Mouse (Mus musculus) kidney, adult 18-20 months (tissue): Measurements from ENCODE around the gene 0610030E20Rik.

Experiments
- DNase-seq: peaks from one replicate; pipeline ENCODE4 v3.0.0; 2021

The 0610030E20Rik gene

DNA sequence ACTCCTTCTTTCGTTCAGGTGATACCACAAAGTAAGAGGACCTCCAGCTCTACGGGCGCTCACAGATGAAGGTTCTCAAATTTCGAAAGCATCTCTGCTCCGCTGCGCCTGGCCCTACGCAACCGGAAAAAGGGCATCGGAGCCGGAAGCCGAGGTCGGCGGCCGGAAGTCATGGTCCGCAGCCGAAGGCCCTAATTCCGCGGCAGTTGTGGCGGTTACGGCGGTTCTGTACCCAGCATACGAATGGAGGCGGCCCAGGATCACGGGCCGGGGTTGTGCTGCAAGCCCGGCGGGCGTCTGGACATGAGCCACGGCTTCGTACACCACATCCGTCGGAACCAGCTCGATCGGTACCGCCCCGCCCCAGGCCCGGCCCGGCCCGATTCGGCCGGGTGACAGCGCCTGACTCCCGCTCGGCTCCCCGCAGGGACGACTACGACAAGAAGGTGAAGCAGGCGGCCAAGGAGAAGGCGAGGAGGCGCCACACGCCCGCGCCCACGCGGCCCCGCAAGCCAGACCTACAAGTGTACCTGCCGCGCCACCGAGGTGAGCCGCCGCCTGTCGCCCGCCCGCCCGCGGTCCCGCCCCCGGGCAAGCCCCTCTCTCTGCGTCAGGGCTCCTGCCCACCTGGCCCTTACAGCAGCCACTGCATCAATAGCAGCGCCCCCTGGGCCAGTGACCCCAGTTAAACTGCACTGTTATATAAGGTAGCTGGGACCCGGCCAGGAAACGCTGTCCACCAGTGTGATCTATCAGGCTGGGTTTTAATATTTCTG, at the start of gene 0610030E20Rik:
TSS of gene 0610030E20Rik (plus strand) at position 152 of the 776 bp plus-strand sequence.
- DNase-seq = peak; percentile 86

DNA sequence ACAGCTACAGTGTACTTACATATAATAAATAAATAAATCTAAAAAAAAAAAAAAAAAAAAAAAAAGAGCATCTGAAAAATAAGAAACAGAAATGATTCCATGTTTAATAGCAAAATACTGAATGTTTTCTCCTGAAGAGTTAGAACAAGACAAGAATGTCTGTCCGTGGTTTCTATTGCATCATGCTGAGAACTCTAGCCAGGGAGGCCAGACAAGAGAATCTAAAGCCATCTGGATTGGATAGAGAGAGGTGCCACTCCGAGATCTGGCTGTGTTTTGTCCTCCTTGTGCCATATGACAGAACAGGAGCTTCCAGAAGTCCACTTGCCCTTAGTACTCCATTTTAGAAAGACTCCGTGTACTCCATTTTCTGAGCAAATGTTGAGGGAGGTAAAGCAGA, 49.3 kb upstream of the 0610030E20Rik start:
- DNase-seq = no peak

DNA sequence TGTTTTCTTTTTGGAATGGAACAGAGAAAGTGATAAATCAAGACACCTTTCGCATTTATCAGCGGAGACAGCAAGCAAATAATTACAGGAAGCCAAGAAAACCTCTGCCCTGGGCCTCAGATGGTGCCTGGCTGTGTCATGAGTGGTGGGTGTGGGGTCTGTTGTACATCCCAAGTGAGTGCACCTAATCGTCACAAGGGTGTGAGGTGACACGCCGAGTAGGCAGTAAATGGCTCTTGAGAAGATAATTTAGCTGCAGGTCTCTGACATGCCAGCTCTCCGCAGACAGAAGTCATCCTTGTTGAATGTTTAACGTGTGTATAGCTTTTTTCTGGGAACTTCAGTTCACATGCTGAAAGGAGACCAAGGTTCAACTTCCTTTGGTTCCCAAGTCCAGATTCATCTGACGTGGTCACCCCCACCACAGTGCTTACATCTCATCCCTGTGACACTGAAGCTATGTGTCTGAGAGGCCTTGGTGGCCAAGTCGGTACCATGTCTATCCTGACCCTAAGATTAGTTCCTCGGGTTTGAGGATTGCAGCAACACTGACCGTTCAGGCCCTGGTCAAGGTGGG, 44.7 kb upstream of the 0610030E20Rik start:
- peak; percentile 63 for DNase-seq

DNA sequence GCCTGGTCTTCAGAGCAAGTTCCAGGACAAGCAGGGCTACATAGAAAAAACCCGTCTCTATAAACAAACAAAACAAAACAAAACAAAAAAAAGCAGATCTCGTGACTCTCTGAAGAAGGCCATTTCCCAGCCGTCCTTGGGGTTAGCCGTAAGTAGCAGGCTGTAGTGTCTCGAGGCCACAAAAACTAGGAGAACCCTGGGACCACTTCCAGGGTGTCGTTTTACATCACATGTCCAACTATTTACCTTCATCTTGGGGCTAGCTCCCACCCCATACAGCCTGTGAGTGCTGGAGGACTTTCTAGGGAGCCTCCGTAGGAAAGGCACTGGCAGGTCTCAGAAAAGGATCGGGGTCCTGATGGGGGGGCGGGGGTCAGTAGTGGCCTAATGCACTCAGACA, 43.6 kb upstream of the 0610030E20Rik start:
- no peak for DNase-seq

DNA sequence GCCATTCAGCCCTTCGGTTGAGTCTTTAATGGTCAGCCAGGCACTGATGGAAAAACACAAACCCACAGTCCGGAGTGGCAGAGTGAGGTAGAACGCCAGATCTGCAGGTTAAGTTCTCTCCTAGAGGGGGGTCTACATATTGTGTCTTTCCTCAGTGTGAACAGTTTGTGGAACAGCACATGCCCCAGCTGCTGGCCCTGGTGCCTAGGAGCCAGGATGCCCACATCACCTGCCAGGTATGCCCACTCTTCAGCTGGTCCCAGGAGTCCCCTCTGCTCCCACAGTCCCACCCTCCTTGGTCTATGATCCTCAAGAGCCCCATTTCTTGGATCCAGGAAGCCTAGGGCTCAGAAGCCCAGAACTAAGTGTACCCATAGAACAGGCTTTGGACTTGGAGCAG, 34.9 kb upstream of the 0610030E20Rik start:
- no peak for DNase-seq

DNA sequence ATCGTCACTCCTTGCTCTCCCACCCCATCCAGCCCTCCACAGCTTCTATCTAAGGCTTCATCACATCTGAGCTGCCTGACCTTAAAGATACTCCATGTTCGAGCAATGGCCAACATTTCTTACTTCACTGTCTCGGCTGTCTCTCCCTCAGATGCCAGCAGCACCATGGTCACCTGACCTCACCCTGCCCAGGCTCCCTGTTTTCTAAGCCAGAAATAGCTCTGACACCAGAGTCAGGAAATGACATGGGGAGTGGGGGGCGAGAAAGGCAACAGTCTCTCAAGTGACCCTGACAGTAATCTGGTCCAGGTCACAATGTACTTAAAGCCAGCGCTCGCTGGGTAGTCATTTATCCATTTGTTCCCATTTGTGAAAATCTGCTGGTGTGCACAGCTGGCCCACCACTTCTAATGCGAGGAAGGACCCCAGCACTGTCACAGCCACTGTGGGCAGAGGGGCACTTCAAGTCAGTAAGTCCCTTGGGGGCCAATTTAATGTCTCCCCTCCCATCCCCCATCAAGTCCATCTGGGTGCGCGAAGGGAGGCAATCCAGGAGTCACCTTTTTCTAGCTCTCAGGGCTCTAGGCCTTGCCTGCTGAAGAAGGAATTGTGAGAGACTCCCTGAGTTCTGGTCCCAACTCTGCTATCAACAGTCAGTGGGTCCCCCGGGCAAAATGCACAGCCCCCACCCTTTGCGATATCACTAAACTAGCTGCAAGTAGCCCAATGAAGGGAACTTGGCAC, 33.8 kb upstream of the 0610030E20Rik start:
- DNase-seq = no peak

DNA sequence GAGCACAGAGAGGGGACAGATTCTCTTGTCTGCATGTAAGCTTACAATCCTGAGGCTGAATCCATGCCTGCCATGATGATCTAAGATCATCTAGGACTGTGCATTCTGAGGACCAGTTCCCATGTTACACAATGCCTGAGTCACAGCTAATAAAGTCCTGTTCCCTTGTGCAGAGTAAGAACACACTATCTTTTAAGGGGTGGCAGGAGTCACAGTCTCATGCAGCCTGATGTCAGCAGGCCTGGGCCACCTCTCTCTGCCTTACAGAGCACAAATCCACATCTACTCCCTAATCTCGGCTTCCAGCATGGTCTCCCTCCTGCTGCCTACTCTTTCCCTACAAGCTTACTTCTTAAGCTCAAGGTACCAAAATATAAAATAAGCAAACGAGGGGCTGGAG, 31.7 kb upstream of the 0610030E20Rik start:
- no peak for DNase-seq

DNA sequence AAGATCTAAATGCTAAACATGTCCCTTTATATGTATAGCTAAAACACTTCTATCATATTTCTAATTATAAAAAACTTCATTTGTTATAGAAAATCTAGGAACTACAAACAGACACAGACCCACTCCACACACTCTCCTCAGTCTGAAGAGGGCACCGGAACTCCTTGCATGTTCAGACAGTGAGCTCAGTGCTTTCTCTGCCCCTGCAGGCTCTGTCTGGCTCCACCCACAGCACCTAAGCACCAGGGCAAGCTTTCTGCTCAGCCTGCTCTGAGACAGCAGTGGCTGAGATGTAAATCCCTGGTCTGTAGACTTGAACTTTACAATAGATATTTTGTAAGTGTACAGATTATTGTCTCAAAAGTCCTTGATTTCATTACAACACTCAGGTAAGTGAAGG, 31.1 kb upstream of the 0610030E20Rik start:
- DNase-seq = no peak

DNA sequence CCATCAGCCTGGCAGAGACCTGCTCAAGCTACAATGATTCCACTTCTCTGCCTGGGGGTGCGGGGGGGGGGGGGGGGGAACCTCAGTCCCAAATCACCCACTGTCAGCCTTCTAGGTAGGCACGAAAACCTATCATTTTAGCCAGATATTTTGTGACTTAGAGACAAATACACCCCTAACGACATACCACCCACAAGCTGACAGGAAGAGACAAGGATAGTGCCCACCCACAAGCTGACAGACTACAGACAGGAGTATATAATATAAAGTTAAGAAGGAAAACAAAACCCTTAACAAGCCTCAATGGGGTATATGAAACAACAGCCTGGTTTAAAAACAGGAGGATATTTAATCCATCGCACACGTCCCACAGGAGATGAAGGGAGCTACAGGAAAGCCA, 28.7 kb upstream of the 0610030E20Rik start:
- no peak for DNase-seq

DNA sequence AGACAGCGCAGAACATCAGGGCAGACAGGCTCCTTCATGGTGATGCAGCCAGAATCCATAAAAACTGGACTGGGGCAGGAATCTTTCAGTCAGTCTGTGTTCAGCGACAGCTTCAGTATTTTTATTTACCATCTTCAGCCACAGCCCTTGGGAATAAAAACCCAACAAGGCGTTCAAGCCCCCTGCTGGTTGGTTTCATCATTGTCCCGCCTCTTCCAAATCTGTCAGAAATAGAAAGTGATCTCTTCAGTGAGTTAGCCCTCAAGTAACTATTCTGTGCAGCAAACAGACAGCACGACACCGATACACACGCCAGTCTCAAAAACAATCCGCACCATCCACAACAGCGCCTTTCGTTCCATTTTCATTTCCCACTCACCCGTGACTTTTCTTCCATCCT, 28.1 kb upstream of the 0610030E20Rik start:
- DNase-seq = peak; percentile 56

DNA sequence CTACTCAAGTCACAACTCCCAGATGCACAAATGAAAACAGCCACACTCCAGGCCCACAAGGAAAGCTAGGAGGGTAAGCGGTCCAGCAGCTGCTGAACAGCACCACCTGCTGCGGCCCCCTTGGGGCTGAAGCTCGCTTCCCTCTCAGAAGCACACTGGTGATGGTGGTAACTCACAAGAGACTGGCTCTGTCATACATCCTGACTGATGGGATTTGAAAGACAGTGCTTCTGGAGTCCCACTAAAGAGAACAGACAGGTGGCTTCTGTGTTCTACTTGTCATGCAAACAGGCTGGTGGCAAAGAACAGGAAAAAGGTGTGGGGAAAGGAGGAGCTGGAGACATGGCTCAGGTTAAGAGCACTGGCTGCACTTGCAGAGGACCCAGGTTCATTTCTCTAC, 24.2 kb upstream of the 0610030E20Rik start:
- no peak for DNase-seq

DNA sequence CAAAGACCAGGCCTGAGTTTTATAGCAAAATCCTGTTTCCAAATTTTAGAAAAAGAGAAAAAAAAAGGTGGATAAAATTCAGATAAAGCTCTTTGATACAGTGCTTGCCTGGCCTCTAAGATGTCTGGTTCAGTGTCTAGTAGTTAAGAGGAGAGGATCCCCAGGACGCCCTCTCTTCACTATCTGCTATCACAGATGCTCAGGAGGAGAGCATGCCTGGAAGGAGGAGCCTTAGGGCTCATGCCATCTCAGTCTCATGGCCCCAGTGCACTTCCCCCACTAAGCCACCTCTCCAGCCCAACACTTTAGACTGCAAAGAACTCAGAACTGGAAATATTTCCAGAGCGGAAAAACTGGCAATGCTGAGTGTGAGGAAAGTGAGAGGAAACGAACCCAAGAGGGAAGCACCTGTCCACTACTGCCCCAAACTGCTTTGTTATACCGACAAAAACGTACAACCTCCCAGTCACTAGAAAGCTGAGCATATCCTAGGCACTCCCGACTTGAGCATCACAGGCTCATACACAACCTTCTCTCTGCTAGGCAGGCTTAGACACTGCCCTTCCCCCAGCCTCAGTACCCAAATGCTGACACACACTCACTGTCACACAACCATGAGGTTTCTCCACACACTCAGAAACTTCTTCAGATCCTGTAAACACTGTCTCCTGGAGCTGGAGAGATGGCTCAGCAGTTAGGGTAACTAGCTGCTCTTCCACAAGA, 23.2 kb upstream of the 0610030E20Rik start:
- DNase-seq = no peak

DNA sequence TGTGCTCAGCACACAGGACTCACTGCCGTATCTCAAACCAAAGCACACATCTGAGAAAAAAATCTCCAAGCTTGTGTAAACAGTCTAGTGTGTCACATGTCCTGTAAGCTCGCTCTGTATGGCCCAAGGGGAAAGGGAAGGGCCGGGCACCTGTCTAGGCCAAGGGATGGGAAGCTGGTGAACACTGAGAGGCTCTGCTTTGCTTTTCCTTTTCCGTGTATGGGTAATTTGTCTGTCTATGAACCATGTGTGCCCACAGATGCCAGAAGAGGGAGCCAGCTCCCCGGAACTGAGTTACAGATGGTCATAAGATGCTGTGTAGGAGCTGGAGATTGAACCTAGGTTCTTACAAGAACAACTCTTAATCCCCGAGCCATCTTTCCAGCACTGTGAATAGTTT, 20.8 kb upstream of the 0610030E20Rik start:
- DNase-seq = peak; percentile 73

DNA sequence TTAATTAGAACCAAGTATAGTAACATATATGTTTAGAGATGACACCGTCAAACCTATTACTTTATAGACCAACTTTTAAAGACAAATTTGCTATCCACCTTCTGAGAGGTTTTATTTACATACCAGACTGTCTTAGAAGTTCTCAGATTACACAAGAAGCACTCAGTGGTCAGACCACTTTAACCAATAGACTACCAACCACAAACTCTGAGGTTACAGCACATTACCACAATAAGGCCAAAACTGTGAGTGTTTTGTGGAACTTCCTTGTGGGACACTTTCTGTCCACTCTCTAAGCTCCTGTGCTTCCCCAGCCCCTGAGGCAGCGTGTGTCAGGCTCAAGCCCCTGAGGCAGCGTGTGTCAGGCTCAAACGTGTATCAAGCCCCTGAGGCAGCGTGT, 18.1 kb upstream of the 0610030E20Rik start:
- no peak for DNase-seq

DNA sequence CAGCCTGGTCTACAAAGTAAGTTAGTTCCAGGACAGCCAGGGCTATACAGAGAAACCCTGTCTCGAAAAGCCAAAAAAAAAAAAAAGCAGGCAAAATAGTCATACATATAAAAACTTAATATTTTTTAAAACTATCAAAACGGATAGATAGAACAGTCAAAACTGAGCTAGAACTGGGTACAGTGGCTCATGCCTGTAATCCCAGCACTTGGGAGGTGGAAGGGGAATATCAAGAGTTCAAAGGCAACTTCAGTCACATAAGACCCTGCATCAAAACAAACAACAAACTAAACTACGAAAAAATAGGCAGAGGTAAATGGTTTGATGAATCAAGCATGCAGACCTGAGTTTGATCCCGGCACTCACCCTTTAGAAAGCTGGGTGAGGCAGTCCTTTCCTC, 17.0 kb upstream of the 0610030E20Rik start:
- no peak for DNase-seq

DNA sequence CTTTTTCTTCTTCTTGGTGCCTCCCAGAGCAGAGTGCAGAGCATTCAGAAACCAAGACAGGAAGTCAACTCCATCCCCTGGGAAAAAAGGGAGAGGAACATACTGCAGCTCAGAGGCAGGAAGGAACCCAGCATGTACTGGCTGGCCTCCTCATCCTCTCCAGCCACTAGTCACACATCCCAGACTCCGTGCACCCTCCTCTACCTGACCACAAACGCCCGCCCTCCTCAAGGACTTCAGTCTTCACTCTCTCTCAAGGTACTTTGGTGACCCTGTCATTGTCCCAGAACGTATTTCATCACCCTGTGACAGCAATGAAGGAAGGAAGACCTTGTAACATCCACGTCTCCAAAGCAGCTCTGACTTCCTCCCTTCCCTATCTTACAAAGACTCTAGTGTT, 14.0 kb upstream of the 0610030E20Rik start:
- DNase-seq = no peak

DNA sequence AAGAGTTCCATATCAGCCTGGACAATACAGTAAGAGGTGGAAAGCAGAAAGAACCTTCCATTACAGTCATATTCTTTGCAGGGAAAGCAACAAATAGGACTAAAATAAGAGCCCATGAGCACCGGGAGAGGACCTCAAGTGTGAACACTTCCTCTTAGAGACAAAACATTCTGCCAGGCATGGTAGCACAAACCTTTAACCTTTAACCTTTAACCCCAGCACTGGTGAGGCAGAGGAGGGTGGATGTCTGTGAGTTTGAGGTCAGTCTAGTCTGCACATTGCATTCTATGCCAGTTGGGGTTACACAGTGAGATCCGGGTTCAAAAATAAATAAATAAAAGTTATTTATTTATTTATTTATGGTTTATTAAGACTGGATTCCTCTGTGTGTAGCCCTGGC, 6.6 kb upstream of the 0610030E20Rik start:
- DNase-seq = no peak

DNA sequence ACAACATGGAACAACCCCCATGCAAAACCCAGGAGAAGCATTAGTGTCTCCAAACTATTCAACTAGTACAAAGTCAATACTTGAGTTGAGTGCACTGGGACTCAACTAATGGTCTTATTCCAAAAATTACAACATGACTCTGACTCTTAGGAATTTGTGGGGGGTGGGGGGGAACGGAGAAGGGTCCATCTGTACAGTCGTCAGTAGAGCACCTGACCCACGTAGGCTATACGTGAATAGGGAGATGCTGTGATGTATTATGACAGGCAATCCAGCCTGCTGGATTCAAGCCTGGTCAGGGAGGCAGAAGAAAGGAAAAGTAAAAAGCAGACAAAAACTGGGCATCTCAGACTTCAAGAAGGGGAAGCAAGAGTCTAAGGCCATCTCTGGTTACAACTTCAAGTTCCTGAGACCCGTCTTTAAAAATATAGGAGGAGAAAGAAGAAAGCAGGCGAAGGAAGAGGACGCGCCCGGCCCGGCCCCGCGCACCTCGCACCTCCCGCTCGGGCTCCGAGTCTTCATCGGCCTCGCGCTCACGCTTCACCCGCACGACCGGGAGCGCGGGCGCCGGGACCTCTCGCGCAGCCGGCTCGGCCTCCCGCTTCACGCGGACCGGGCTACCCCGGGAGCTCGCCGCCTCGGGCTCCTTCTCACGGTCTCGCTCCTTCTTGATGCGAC, 2.6 kb upstream of the 0610030E20Rik start:
- DNase-seq = no peak

DNA sequence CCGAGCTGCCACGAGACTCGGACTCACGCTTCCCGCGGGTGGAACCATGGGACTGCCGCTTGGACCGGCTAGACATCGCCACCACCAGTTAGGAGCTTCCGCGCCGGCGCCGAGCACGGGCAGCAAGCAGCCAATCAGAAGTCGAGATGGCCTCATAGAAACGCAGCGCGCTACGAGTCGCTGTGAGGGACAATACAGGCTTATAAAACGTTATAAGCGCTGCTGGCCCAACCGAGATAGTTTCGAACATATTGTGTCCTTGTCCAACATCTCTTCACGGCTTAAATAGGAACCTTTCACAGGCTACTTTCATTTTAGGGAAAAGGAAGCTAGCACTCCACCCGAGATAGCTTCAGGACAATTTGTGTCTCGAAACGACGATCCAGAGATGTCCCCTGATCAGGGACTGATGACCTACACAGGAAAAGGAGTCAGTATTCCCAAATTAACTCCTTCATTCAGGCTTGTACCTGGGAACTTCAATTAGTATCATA, 2.0 kb upstream of the 0610030E20Rik start, which contains the start of gene Usp39:
TSS of gene Usp39 (minus strand) at position 111 of the 494 bp plus-strand sequence.
- peak; percentile 95 for DNase-seq

DNA sequence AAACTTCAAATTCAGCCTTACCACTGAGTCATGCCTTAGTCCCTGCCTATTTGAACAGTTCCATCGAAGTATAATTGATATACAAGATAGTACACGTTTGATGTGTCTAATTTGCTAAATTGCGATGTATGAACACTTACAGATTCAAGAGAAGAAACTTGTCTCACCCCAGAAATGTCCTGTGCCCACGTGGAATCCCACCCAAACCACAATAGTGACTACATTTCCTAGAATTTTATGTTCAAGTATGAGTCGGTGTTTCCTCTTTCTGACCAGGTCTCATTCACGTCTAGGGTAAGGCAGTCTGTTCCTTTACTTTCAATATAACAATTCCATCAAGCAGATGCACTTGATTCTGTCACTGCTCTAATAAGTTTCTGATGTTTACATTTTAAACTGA, 1.5 kb upstream of the 0610030E20Rik start:
- DNase-seq = no peak

DNA sequence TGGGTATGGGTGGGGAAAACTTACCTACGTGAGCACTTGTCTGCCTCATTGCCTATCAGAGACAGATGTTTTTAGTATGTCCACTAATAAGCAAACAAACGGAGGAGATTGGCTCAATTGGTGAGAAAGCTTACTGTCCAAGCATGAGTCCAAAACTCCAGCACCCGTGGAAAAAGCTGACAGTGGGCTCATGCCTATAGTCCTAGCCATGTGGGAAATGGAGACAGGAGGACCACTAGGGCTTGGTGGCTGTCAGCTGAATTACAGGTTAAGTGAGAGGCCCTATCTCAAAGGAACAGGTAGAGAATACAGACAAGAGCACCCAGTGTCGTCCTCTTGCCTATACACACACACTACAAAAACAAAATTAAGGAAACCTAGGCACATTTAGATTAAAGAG, 856 bp upstream of the 0610030E20Rik start:
- no peak for DNase-seq

DNA sequence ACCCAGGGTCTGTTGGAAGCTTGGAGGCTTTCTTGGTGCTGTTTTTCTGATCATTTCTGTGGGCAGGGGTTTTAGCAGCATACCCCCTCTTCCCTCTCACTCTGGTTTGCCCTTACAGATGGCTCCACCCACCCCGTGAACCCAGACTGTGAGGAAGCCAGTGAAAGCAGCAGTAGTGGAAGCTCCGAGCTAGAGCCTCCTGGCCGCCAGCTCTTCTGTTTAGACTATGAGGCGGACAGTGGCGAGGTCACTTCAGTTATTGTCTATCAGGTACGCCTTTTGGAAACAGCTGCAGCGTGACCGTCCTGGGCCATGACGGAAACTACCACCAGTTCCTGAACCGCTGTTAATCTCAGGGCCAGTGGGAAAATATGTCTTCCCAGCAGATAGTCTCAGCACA, 1.3 kb downstream of the 0610030E20Rik start:
- no peak for DNase-seq

DNA sequence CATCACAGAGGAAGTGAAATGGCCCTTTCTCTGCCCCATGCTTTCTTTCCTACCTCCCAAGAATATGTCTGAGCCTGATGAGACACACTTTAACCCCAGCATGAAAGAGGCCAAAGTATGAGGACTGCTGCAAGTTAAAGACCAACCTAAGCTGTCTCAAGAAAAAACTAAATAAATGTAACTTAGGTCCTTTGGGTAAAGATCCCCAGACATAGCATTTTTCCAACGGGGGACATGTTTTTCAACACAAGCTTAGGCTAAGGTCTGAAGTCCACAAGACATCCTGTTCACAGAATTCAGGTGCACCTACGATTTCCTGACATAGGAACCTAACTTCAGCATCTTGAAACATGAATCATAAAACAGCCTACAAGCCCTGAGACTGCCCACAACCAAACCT, 3.1 kb downstream of the 0610030E20Rik start:
- no peak for DNase-seq
